Mouse (Mus musculus): Measurements from ENCODE around the gene Gm20431. TPM values are rescaled to one million over a fixed set of nuclear protein-coding genes. Genes with fewer than 3 reads are reported as not detected.

Gm20431 gene
- polyA plus RNA-seq, 1 experiment from 2014 or later, result 11.5 TPM

DNA sequence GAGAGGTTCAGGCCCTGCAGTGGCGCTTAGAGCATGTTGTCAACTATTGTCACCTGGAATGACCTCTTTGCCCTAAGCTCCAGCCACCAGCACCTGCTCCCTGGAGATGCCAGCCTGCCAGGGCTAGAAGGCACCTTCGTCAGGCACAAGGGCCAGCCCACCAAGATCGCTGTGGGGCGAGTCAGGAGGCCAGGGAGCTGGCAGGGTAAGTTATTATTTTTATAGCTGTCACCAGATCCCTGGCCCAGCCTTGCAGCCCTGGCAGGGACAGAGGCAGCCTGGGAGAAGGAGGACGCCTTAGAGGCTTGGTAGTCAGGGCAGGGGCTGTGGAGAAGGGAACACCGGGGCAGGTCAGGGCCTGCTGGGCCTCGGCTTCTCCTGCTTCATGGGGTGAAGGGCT, 34.8 kb upstream of the Gm20431 start:
- Histone ChIP-seq H3K4me1 (replicated peaks) (peaks cover 39% of the 10 kb centered on the region), H3K27me3 (replicated peaks) (no peaks in the 10 kb centered on the region), H3K9ac (no peak overlapping the region), H3K4me2 (no peak overlapping the region), H3K27ac (ENCODE audit: poor library complexity, severe bottlenecking) (no peak overlapping the region), H3K9me3 (replicated peaks) (0 out of 2 replicates have a peak, but pooled peaks cover 4% of the 10 kb centered on the region), H3K36me3 (0 out of 2 replicates have a peak, but pooled peaks cover 3% of the 10 kb centered on the region), H3K4me3 (no peak overlapping the region)
- 71% methylated on average over 7 of the region's 7 CpGs for WGBS
- ATAC-seq (ENCODE audit: insufficient number of reproducible peaks, low FRiP score), result no peak

DNA sequence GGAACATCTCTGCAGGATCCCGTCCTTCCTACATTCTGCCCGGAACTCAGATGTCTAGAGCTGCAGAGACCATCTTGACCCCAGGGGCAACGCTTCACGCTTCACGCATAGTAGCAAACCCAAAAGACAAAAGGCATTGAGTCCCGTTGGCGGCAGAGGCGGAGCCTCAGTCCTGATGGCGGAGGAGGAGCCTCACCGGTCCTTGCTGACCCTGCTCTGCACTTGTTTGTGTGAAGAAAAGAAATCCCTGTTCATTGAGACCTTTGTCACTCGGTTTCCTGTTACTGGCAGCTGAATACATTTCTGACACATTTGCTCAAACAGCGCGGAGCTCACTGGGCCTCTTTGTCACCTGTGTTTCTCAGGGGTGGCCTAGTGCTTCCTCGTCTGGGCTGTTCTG, 34.2 kb upstream of the Gm20431 start:
- no peak for ATAC-seq (ENCODE audit: insufficient number of reproducible peaks, low FRiP score)
- no peaks in the 10 kb centered on the region for H3K27me3 ChIP-seq (replicated peaks)
- peaks cover 45% of the 10 kb centered on the region for H3K4me1 ChIP-seq (replicated peaks)
- H3K4me3 ChIP-seq, result no peak overlapping the region
- WGBS, result 88% methylated on average over 14 of the region's 14 CpGs
- H3K9me3 ChIP-seq (replicated peaks), result 0 out of 2 replicates have a peak, but pooled peaks cover 4% of the 10 kb centered on the region
- 0 out of 2 replicates have a peak, but pooled peaks cover 3% of the 10 kb centered on the region for H3K36me3 ChIP-seq
- H3K9ac ChIP-seq, result no peak overlapping the region
- H3K27ac ChIP-seq (ENCODE audit: poor library complexity, severe bottlenecking), result no peak overlapping the region
- H3K4me2 ChIP-seq, result no peak overlapping the region

DNA sequence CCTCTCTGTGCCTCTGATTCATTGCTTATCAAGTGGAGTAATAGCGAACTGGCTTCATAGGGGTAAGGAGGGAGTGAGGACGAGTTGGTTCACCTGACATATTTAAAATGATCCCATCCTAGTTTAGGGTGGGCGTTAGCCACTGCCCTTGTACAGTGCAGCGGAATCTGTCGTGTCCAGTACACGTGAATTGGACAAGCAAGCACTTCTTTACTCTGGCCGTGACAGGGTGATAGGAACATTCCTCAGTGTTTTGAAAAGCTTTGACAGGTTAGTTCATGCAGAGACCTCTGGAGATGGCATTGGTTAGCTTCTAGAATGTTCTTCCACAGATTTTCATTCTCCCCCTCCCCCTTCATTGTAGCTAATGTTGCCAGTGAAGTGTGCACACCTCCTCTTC, 33.7 kb upstream of the Gm20431 start:
- H3K27ac ChIP-seq (ENCODE audit: poor library complexity, severe bottlenecking), result no peak overlapping the region
- no peak overlapping the region for H3K9ac ChIP-seq
- H3K36me3 ChIP-seq, result 0 out of 2 replicates have a peak, but pooled peaks cover 3% of the 10 kb centered on the region
- H3K4me1 ChIP-seq (replicated peaks), result peaks cover 46% of the 10 kb centered on the region
- H3K4me2 ChIP-seq, result no peak overlapping the region
- whole genome bisulfite sequencing, result 87% methylated on average over 7 of the region's 7 CpGs
- no peak overlapping the region for H3K4me3 ChIP-seq
- no peaks in the 10 kb centered on the region for H3K27me3 ChIP-seq (replicated peaks)
- ATAC-seq (ENCODE audit: insufficient number of reproducible peaks, low FRiP score), result no peak
- H3K9me3 ChIP-seq (replicated peaks), result 0 out of 2 replicates have a peak, but pooled peaks cover 4% of the 10 kb centered on the region

DNA sequence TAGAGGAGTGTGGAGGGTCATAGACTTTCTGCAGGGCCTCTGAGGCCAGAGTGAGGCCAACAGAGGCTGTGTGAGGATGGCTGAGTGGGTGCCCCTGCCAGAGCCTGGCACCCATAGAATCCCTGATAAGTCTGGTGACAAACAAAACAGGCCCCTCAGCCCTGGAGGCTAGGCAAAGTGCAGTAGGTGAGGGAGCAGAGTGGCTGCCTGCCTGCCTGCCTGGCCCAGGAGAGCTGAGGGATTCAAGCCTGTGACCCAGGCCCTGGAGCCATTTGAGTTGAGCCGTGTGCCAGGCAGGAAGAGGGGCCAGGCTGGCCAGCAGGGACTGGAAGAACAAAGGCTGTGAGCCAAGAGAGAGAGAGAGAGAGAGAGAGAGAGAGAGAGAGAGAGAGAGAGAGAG, 32.9 kb upstream of the Gm20431 start:
- Histone ChIP-seq H3K4me3 (no peak overlapping the region), H3K36me3 (0 out of 2 replicates have a peak, but pooled peaks cover 3% of the 10 kb centered on the region), H3K27me3 (replicated peaks) (no peaks in the 10 kb centered on the region), H3K27ac (ENCODE audit: poor library complexity, severe bottlenecking) (no peak overlapping the region), H3K9me3 (replicated peaks) (0 out of 2 replicates have a peak, but pooled peaks cover 4% of the 10 kb centered on the region), H3K4me2 (no peak overlapping the region), H3K9ac (no peak overlapping the region), H3K4me1 (replicated peaks) (peaks cover 45% of the 10 kb centered on the region)
- ATAC-seq (ENCODE audit: insufficient number of reproducible peaks, low FRiP score), result no peak
- WGBS, result 73% methylated on average over 1 of the region's 1 CpGs

DNA sequence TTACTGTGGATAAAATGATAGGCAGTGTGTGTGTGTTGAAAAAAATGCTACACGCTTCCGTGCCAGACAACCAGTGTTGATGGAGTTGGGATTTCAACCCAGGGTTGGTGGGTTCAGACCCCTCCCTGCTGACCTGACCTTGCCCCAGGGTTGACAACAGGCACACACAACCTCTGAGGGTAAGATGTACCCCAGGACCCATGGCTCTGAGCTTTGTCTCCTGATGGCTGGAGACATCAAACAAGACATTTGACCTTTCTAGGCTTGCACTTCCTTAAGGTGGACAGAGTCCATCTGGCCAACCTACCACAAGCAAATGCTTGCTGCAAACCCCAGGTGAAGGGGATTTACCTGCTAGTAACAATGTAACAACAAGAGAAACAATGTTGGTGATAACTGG, 32.2 kb upstream of the Gm20431 start:
- H3K4me2 ChIP-seq, result no peak overlapping the region
- WGBS, result 90% methylated on average over 2 of the region's 2 CpGs
- 0 out of 2 replicates have a peak, but pooled peaks cover 3% of the 10 kb centered on the region for H3K36me3 ChIP-seq
- peaks cover 41% of the 10 kb centered on the region for H3K4me1 ChIP-seq (replicated peaks)
- no peak overlapping the region for H3K9ac ChIP-seq
- no peak overlapping the region for H3K27ac ChIP-seq (ENCODE audit: poor library complexity, severe bottlenecking)
- H3K9me3 ChIP-seq (replicated peaks), result 0 out of 2 replicates have a peak, but pooled peaks cover 4% of the 10 kb centered on the region
- no peak overlapping the region for H3K4me3 ChIP-seq
- H3K27me3 ChIP-seq (replicated peaks), result no peaks in the 10 kb centered on the region
- no peak for ATAC-seq (ENCODE audit: insufficient number of reproducible peaks, low FRiP score)

DNA sequence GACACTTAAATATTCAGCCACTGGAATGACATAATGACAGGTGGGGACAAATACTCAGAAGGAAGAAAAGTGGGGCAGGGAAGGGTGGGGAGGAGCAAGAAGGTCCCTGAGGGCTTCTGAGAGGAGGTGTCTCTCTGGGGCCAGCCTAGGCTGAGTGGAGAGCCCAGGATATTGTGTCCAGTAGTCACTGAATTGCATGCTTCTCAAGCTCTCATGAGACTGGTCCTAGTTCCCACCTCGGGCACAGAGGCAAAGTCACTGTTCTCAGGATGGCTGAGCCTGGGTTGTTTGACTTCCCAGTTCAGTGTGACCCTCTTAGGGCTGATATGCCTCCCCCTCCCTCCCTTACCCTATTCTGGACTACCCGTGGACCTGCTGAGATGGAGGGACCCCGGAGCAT, 31.5 kb upstream of the Gm20431 start:
- Histone ChIP-seq H3K27ac (ENCODE audit: poor library complexity, severe bottlenecking) (no peak overlapping the region), H3K4me1 (replicated peaks) (peaks cover 40% of the 10 kb centered on the region), H3K27me3 (replicated peaks) (peaks cover 4% of the 10 kb centered on the region), H3K9me3 (replicated peaks) (0 out of 2 replicates have a peak, but pooled peaks cover 4% of the 10 kb centered on the region), H3K9ac (no peak overlapping the region), H3K36me3 (0 out of 2 replicates have a peak, but pooled peaks cover 3% of the 10 kb centered on the region), H3K4me3 (no peak overlapping the region), H3K4me2 (no peak overlapping the region)
- no peak for ATAC-seq (ENCODE audit: insufficient number of reproducible peaks, low FRiP score)
- 57% methylated on average over 3 of the region's 3 CpGs for WGBS

DNA sequence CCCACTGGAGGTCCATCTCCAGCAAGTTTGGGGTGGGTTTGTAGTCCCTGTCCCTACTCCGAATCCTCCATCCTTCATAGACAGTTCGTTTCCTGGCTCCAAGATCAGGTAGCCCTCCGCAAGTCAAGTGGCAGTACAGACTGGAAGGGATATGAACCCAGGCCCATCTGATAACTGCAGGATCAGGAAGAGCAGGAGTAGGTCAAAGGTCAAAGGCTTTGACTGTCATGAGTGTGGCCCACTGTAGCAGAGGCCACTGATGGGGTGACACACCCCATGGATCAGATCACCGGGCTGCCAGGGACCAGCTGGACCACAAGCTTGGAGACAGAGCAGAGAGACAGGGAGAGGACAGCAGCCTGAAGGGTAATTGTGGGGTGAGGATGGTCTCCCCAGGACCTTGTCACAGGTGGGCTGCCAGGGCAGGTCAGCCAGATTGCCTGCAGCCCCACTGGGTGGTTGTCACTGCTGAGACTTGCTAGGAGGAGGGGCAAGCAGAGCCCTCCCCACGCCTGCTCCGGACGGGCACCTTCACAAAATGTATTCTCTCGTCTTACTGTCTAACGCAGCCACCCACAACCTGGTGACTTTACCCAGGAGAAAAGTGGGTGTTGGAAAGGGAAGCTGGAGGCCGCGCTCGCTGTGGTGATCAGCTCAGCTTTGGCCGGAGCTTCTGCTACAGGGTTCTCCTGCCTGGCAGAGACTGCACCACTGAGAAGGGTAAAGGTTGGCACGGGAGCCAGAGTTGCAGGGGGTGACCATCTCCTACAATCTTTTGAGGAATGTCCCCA, 30.8 kb upstream of the Gm20431 start:
- no peak overlapping the region for H3K27ac ChIP-seq (ENCODE audit: poor library complexity, severe bottlenecking)
- H3K9ac ChIP-seq, result no peak overlapping the region
- peaks cover 12% of the 10 kb centered on the region for H3K27me3 ChIP-seq (replicated peaks)
- no peak overlapping the region for H3K4me3 ChIP-seq
- H3K36me3 ChIP-seq, result 0 out of 2 replicates have a peak, but pooled peaks cover 3% of the 10 kb centered on the region
- H3K4me2 ChIP-seq, result peak overlapping the region; percentile 67; the same call in 1 of the 2 replicates
- no peak for ATAC-seq (ENCODE audit: insufficient number of reproducible peaks, low FRiP score)
- 90% methylated on average over 14 of the region's 14 CpGs for WGBS
- peaks cover 35% of the 10 kb centered on the region for H3K4me1 ChIP-seq (replicated peaks)
- H3K9me3 ChIP-seq (replicated peaks), result 0 out of 2 replicates have a peak, but pooled peaks cover 4% of the 10 kb centered on the region

DNA sequence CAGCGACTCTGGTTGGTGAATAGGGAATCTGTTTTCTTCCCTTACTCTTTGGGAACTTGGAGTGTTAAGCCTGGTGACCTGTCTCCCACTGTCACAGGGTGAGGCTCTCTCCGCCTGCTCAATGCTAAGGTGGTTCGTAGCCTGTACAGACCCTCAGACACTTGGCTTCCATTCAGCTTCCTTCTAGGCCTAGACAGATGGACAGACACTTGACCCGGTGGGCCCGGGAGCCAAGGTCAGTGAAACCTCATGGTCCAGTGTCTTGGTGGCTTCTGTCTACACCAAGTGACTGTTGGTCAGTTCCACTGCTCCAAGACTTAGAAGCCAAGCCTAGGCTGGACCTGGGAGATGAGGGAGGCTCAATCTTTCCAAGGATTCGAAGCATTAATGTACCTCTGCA, 30.1 kb upstream of the Gm20431 start:
- Histone ChIP-seq H3K36me3 (0 out of 2 replicates have a peak, but pooled peaks cover 3% of the 10 kb centered on the region), H3K4me2 (peak overlapping the region; percentile 67), H3K9ac (no peak overlapping the region), H3K4me3 (no peak overlapping the region), H3K9me3 (replicated peaks) (0 out of 2 replicates have a peak, but pooled peaks cover 4% of the 10 kb centered on the region), H3K4me1 (replicated peaks) (peaks cover 35% of the 10 kb centered on the region), H3K27ac (ENCODE audit: poor library complexity, severe bottlenecking) (no peak overlapping the region), H3K27me3 (replicated peaks) (peaks cover 19% of the 10 kb centered on the region)
- WGBS, result 86% methylated on average over 6 of the region's 6 CpGs
- ATAC-seq (ENCODE audit: insufficient number of reproducible peaks, low FRiP score), result no peak

DNA sequence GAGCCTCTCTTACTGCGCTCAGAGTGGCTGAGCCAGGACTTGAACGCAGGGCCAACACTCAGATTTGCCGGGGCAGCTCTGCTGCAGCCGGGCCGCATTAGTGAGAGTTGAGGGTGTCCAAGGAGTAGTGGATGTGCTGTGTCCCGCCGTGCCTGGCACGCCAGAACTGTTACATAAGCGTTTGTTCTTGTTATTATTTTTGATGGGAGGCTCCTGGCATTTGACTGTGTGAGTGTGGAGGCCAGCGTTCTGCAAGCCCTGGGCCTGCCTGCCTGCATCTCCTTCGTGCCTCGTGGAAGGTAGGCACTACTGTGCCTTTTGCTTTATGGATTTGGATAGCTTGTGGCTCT, 29.6 kb upstream of the Gm20431 start:
- H3K36me3 ChIP-seq, result 0 out of 2 replicates have a peak, but pooled peaks cover 3% of the 10 kb centered on the region
- WGBS, result 80% methylated on average over 12 of the region's 12 CpGs
- no peak overlapping the region for H3K27ac ChIP-seq (ENCODE audit: poor library complexity, severe bottlenecking)
- H3K9ac ChIP-seq, result peak overlapping the region; percentile 62
- 0 out of 2 replicates have a peak, but pooled peaks cover 4% of the 10 kb centered on the region for H3K9me3 ChIP-seq (replicated peaks)
- peak overlapping the region; percentile 67 for H3K4me2 ChIP-seq
- peaks cover 31% of the 10 kb centered on the region for H3K4me1 ChIP-seq (replicated peaks)
- no peak for ATAC-seq (ENCODE audit: insufficient number of reproducible peaks, low FRiP score)
- peaks cover 21% of the 10 kb centered on the region for H3K27me3 ChIP-seq (replicated peaks)
- peak overlapping the region; percentile 38 for H3K4me3 ChIP-seq

DNA sequence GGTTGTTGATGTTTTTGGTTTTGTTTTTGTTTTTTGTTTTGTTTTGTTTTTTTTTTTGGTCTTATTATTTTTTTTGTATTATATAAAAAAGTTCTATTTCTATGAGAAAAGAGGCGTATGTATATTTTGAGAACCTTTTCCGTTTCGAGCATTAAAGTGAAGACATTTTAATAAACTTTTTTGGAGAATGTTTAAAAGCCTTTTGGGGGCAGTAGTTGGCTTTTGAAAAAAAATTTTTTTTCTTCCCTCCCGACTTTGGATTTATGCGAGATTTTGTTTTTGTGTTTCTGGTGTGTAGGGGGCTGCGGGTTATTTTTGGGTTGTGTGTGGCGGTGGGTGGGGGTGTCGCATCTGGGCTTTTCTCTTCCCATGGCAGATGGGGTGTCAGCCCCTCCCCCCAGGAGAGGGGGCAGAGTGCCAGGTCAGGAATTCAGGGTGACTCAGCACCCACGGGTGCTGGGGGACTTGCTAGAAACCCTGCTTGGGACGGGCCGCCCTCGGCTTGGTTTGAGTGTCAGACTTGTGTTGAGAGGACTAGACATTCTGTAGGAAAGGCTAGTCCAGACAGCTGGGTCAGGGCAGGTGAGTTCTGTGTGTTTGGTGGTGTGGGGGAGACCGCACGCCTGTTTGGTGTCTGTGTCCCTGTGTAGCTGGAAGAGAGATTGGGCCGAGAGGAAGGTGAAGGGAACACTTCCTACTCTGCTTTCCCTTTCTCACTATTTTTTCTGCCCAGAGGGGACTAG, 29.1 kb upstream of the Gm20431 start:
- Histone ChIP-seq H3K4me2 (peak overlapping the region; percentile 99), H3K9ac (peak overlapping the region; percentile 81), H3K27me3 (replicated peaks) (peaks cover 21% of the 10 kb centered on the region), H3K36me3 (0 out of 2 replicates have a peak, but pooled peaks cover under 1% of the 10 kb centered on the region), H3K27ac (ENCODE audit: poor library complexity, severe bottlenecking) (no peak overlapping the region), H3K4me3 (peak overlapping the region; percentile 81), H3K4me1 (replicated peaks) (peaks cover 31% of the 10 kb centered on the region), H3K9me3 (replicated peaks) (0 out of 2 replicates have a peak, but pooled peaks cover 2% of the 10 kb centered on the region)
- WGBS, result 53% methylated on average over 15 of the region's 15 CpGs
- no peak for ATAC-seq (ENCODE audit: insufficient number of reproducible peaks, low FRiP score)
